Mouse (Mus musculus) kidney, adult 2 months (tissue): Measurements from ENCODE around the gene Il10rb. TPM values are rescaled to one million over a fixed set of nuclear protein-coding genes. Genes with fewer than 3 reads are reported as not detected.

Experiments used
- DNase-seq: peaks from one replicate; pipeline ENCODE4 v3.0.0; 2021
- H3K27ac ChIP-seq: fragments of 200-500 bp; 2 replicates; pipeline ENCODE4 v1.5.1; 2012; ENCODE audit warnings: low read depth, low read length, control low read depth, inconsistent platforms; ENCODE audit not compliant: insufficient read depth
- H3K27me3 ChIP-seq: fragments of 200-500 bp; replicated peaks from 2 replicates; pipeline ENCODE4 v1.6.1; 2012; ENCODE audit warnings: mild to moderate bottlenecking, moderate library complexity, low read length, inconsistent platforms; ENCODE audit not compliant: control insufficient read depth, insufficient read depth
- H3K36me3 ChIP-seq: fragments of 200-500 bp; 2 replicates; pipeline ENCODE4 v1.6.1; 2012; ENCODE audit warnings: mild to moderate bottlenecking, moderate library complexity, low read length, inconsistent platforms; ENCODE audit not compliant: control insufficient read depth, insufficient read depth
- H3K4me1 ChIP-seq: fragments of 200-500 bp; 2 replicates; pipeline ENCODE4 v1.6.1; 2011; ENCODE audit warnings: low read length; ENCODE audit not compliant: control insufficient read depth, insufficient read depth
- H3K4me3 ChIP-seq: fragments of 200-500 bp; 2 replicates; pipeline ENCODE4 v1.5.1; 2011; ENCODE audit warnings: mild to moderate bottlenecking, low read depth, low read length, control low read depth; ENCODE audit not compliant: insufficient read depth
- CTCF ChIP-seq: fragments of 200-500 bp; conservative IDR thresholded peaks from 2 replicates; pipeline ENCODE4 v1.5.1; 2011; ENCODE audit warnings: low read depth, mild to moderate bottlenecking, control low read depth, low read length, moderate library complexity, mixed read lengths; ENCODE audit not compliant: insufficient read depth, insufficient read length
- POLR2A ChIP-seq: fragments of 200-500 bp; IDR thresholded peaks from one replicate; pipeline ENCODE4 v1.6.1; 2011; ENCODE audit warnings: low read depth, low read length, control low read depth
- WGBS: fragments of 180-500 bp; shearing (Covaris S2); methylation state at CpG from one replicate; pipeline ENCODE4 v1.1.7; 2018; 5-methylcytosine and 5-hydroxymethylcytosine counted together
- polyA plus RNA-seq: library from polyadenylated mRNA; depleted of rRNA; stranded (reverse); fragments of >200 nt; gene quantifications from 2 replicates; pipeline ENCODE4 v1.2.3, GENCODE M21; 2012; rRNA removed

Gene Il10rb
- 65.8 and 66.0 TPM in 2 replicates for polyA plus RNA-seq

- Histone ChIP-seq H3K27ac (peak within 1 kb of the TSS; percentile 70), H3K4me3 (peak within 1 kb of the TSS; percentile 65), H3K36me3 (no peaks in the 10 kb centered on the region), H3K4me1 (peaks cover 7% of the 10 kb centered on the region; the same call in 1 of the 2 replicates), H3K27me3 (no peaks in the 10 kb centered on the region)
- DNase-seq, result peak; percentile 88
- TF ChIP-seq CTCF (no peak), POLR2A (no peak)
- 2% methylated on average over 50 of the region's 51 CpGs for WGBS
These were observed at the start of gene Il10rb for GRCm38 (mm10) chr16:91405640-91406584. Gene Il10rb (plus strand): TSS chr16:91406164.

- Histone ChIP-seq H3K27me3 (no peaks in the 10 kb centered on the region), H3K36me3 (no peaks in the 10 kb centered on the region), H3K27ac (no peak overlapping the region), H3K4me1 (peaks cover 4% of the 10 kb centered on the region; the same call in 1 of the 2 replicates), H3K4me3 (no peak overlapping the region)
- WGBS, result 61% methylated on average over 10 of the region's 10 CpGs
- no peak for DNase-seq
- TF ChIP-seq CTCF, result no peak
- no peak for TF ChIP-seq POLR2A
These were observed 49.0 kb upstream of the Il10rb start for GRCm38 (mm10) chr16:91356760-91357525.

GRCm38 (mm10) chr16:91357526-91357900 lies 48.5 kb upstream of the Il10rb start:
- TF ChIP-seq CTCF, result no peak
- TF ChIP-seq POLR2A, result no peak
- no peak overlapping the region for H3K4me3 ChIP-seq
- H3K27ac ChIP-seq, result no peak overlapping the region
- 47% methylated on average over 10 of the region's 10 CpGs for WGBS
- no peaks in the 10 kb centered on the region for H3K36me3 ChIP-seq
- peaks cover 8% of the 10 kb centered on the region; the same call in 1 of the 2 replicates for H3K4me1 ChIP-seq
- DNase-seq, result peak; percentile 33
- H3K27me3 ChIP-seq, result no peaks in the 10 kb centered on the region

DNA sequence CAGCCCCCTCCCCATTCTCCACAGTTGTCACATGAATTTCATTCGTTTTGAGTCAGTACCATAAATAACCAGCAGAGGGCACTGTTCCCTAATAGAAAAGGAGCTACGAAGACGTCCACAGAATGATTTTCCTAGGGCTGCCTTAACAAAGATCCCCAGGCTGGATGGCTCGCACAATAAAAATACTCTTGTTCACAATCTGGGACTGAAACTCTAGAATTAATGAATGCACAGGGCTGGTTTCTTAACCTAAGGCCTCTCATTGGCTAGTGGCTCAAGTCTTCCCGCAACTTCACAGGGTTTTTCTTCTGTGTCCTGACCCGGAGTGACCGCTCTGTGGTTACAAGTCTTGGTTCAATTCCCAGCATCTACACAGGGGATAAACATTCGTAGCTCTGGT lies 47.4 kb upstream of the Il10rb start:
- DNase-seq, result peak; percentile 75
- WGBS, result 25% methylated on average over 8 of the region's 8 CpGs

GRCm38 (mm10) chr16:91359531-91359930 lies 46.4 kb upstream of the Il10rb start:
- peaks cover 13% of the 10 kb centered on the region; the same call in 1 of the 2 replicates for H3K4me1 ChIP-seq
- DNase-seq, result peak; percentile 60
- TF ChIP-seq CTCF, result no peak
- no peak for TF ChIP-seq POLR2A
- no peaks in the 10 kb centered on the region for H3K36me3 ChIP-seq
- 76% methylated on average over 13 of the region's 13 CpGs for WGBS
- H3K27me3 ChIP-seq, result no peaks in the 10 kb centered on the region
- no peak overlapping the region for H3K4me3 ChIP-seq
- H3K27ac ChIP-seq, result no peak overlapping the region

More for the DNA sequence above, 47.4 kb upstream of the Il10rb start:
- Histone ChIP-seq H3K36me3 (no peaks in the 10 kb centered on the region), H3K4me3 (no peak overlapping the region), H3K27me3 (no peaks in the 10 kb centered on the region), H3K27ac (no peak overlapping the region), H3K4me1 (peaks cover 13% of the 10 kb centered on the region; the same call in 1 of the 2 replicates)
- peak; percentile 50 for TF ChIP-seq CTCF
- TF ChIP-seq POLR2A, result no peak

DNA sequence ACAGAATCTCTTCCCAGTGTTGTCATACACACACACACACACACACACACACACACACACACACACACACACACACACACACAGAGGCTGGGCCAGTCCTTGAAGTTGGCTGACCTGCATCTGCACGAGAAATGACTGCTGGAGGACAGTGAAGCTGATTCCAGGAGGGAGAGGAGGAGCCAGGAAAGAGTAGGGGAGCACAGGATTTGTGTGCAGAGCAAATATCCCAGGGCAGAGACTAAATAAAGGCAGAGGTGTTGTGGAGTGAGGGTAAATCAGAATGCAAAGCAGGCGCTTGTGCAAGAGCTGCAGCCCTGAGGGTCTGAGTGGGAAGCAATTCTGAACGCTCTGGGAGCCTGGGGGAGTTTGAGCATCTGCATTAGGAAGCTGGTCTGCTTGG lies 45.8 kb upstream of the Il10rb start:
- Histone ChIP-seq H3K4me3 (no peak overlapping the region), H3K27me3 (no peaks in the 10 kb centered on the region), H3K27ac (no peak overlapping the region), H3K4me1 (peaks cover 13% of the 10 kb centered on the region; the same call in 1 of the 2 replicates), H3K36me3 (no peaks in the 10 kb centered on the region)
- 75% methylated on average over 3 of the region's 3 CpGs for WGBS
- no peak for TF ChIP-seq POLR2A
- no peak for DNase-seq

- Histone ChIP-seq H3K4me3 (no peak overlapping the region), H3K4me1 (peaks cover 13% of the 10 kb centered on the region; the same call in 1 of the 2 replicates), H3K27me3 (no peaks in the 10 kb centered on the region), H3K27ac (peak overlapping the region; percentile 84), H3K36me3 (no peaks in the 10 kb centered on the region)
- DNase-seq, result no peak
- TF ChIP-seq POLR2A (no peak), CTCF (no peak)
- 49% methylated on average over 2 of the region's 2 CpGs for WGBS
These were observed 44.0 kb upstream of the Il10rb start for GRCm38 (mm10) chr16:91362006-91362405.
